Mouse (Mus musculus) layer of hippocampus, adult 11-12 months (tissue): ENCODE results near the gene Krt33b.
A peak's percentile ranks its signal among the peaks of the same experiment; 100 is the strongest.

Source experiments
- DNase-seq: peaks from one replicate; pipeline ENCODE4 v3.0.0; 2022; ENCODE audit warnings: low spot score

Gene Krt33b

GRCm38 (mm10) chr11:99993620-99994383 lies 35.9 kb downstream of the Krt33b start, which contains the start of gene Krtap17-1:
TSS of gene Krtap17-1 (minus strand) at chr11:99993994.
- DNase-seq, result no peak

- DNase-seq, result no peak
These were observed 39.1 kb downstream of the Krt33b start for GRCm38 (mm10) chr11:99990571-99990970.

- DNase-seq, result no peak
These were observed 39.7 kb downstream of the Krt33b start for GRCm38 (mm10) chr11:99989881-99990405.

GRCm38 (mm10) chr11:99988530-99988929 lies 41.1 kb downstream of the Krt33b start:
- DNase-seq, result no peak

GRCm38 (mm10) chr11:99986180-99986647 lies 43.5 kb downstream of the Krt33b start, which contains the start of gene Krtap16-1:
TSS of gene Krtap16-1 (minus strand) at chr11:99986597.
- DNase-seq, result no peak

GRCm38 (mm10) chr11:99985291-99986092 lies 44.2 kb downstream of the Krt33b start:
- DNase-seq, result peak; percentile 46

- no peak for DNase-seq
These were observed 46.2 kb downstream of the Krt33b start for GRCm38 (mm10) chr11:99983442-99983841.

- no peak for DNase-seq
These were observed 46.9 kb downstream of the Krt33b start for GRCm38 (mm10) chr11:99982731-99983130.

GRCm38 (mm10) chr11:99978953-99979352 lies 50.7 kb downstream of the Krt33b start, which contains the start of gene Krtap29-1:
TSS of gene Krtap29-1 (minus strand) at chr11:99979053.
- no peak for DNase-seq
